Mouse (Mus musculus): Measurements from ENCODE around the gene Ctsa. TPM values are rescaled to one million over a fixed set of nuclear protein-coding genes. Genes with fewer than 3 reads are reported as not detected.
"Not testable (repeated sequence)": the region's sequence is repeated elsewhere in the genome, so short reads cannot be mapped to it uniquely, and the experiment has no call there.

The Ctsa gene
- total and polyA plus RNA-seq, 2 experiments: 112 to 279 TPM

- no peaks in the 10 kb centered on the region for H3K36me3 ChIP-seq (ENCODE audit: control insufficient read depth, insufficient read depth, low read length)
- 45% methylated on average over 9 of the region's 9 CpGs for WGBS
- H3K27me3 ChIP-seq (ENCODE audit: control insufficient read depth, insufficient read depth, low read length): no peaks in the 10 kb centered on the region
- peaks cover 11% of the 10 kb centered on the region for H3K4me1 ChIP-seq (ENCODE audit: control insufficient read depth, insufficient read depth, low read length)
- H3K9ac ChIP-seq (ENCODE audit: low read depth, low read length): no peak overlapping the region
- H3K27ac ChIP-seq (replicated peaks; ENCODE audit: insufficient read depth, low read depth, low read length): peak overlapping the region; percentile 59
- DNase-seq (ENCODE audit: extremely low read depth, low read depth, low spot score): peak; percentile 54
- TF ChIP-seq POLR2A (IDR thresholded peaks at IDR 0.05; ENCODE audit: extremely low read depth, insufficient read depth, low read length) (no peak), CTCF (IDR thresholded peaks at IDR 0.05; ENCODE audit: low read depth, low read length) (no peak)
- H3K4me3 ChIP-seq (ENCODE audit: insufficient read depth, low read depth, low read length): no peak overlapping the region
- H3K79me2 ChIP-seq (ENCODE audit: control insufficient read depth, insufficient read depth, low read length): no peaks in the 10 kb centered on the region
These were observed 29.6 kb downstream of the Ctsa start for GRCm38 (mm10) chr2:164862179-164862861.

- not testable (repeated sequence) for H3K36me3 ChIP-seq (ENCODE audit: control insufficient read depth, insufficient read depth, low read length); DNase-seq (ENCODE audit: extremely low read depth, low read depth, low spot score); H3K4me3 ChIP-seq (ENCODE audit: insufficient read depth, low read depth, low read length); H3K9ac ChIP-seq (ENCODE audit: low read depth, low read length); H3K79me2 ChIP-seq (ENCODE audit: control insufficient read depth, insufficient read depth, low read length); H3K27ac ChIP-seq (replicated peaks; ENCODE audit: insufficient read depth, low read depth, low read length); H3K27me3 ChIP-seq (ENCODE audit: control insufficient read depth, insufficient read depth, low read length)
- peaks cover 11% of the 10 kb centered on the region for H3K4me1 ChIP-seq (ENCODE audit: control insufficient read depth, insufficient read depth, low read length)
- 97% methylated on average over 9 of the region's 9 CpGs for WGBS
These were observed 30.7 kb downstream of the Ctsa start for GRCm38 (mm10) chr2:164863411-164863810.

DNA sequence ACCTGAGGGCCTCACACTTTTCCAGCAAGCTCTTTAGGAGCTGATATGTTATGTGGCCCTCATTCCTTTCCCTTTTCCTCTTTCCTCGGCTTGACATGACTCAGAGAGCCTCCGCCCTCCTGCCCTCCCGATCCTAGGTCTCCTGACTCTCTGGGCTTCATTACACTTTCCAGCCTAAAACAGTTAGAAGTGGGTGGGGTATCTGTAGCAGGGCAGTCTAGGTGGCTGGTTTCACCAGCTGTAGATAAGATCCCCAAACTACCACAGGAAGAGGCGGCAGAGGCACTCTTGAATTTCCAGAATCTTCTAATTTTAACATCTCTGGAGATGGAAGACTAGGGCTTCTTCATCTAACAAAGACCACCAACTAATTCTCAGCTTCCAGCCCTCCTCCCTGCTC lies 31.9 kb downstream of the Ctsa start:
- no peaks in the 10 kb centered on the region for H3K79me2 ChIP-seq (ENCODE audit: control insufficient read depth, insufficient read depth, low read length)
- no peaks in the 10 kb centered on the region for H3K27me3 ChIP-seq (ENCODE audit: control insufficient read depth, insufficient read depth, low read length)
- no peaks in the 10 kb centered on the region for H3K36me3 ChIP-seq (ENCODE audit: control insufficient read depth, insufficient read depth, low read length)
- TF ChIP-seq CTCF (IDR thresholded peaks at IDR 0.05; ENCODE audit: low read depth, low read length): no peak
- H3K9ac ChIP-seq (ENCODE audit: low read depth, low read length): no peak overlapping the region
- no peak overlapping the region for H3K4me3 ChIP-seq (ENCODE audit: insufficient read depth, low read depth, low read length)
- no peak overlapping the region for H3K27ac ChIP-seq (replicated peaks; ENCODE audit: insufficient read depth, low read depth, low read length)
- H3K4me1 ChIP-seq (ENCODE audit: control insufficient read depth, insufficient read depth, low read length): peaks cover 4% of the 10 kb centered on the region; the same call in 1 of the 2 replicates
- WGBS: 78% methylated on average over 4 of the region's 4 CpGs
- DNase-seq (ENCODE audit: extremely low read depth, low read depth, low spot score): no peak

- peak; percentile 61 for DNase-seq (ENCODE audit: extremely low read depth, low read depth, low spot score)
- Histone ChIP-seq H3K79me2 (ENCODE audit: control insufficient read depth, insufficient read depth, low read length) (no peaks in the 10 kb centered on the region), H3K4me3 (ENCODE audit: insufficient read depth, low read depth, low read length) (no peak overlapping the region), H3K9ac (ENCODE audit: low read depth, low read length) (peak overlapping the region; percentile 14; the same call in 1 of the 2 replicates), H3K4me1 (ENCODE audit: control insufficient read depth, insufficient read depth, low read length) (peaks cover 4% of the 10 kb centered on the region; the same call in 1 of the 2 replicates), H3K27ac (replicated peaks; ENCODE audit: insufficient read depth, low read depth, low read length) (peak overlapping the region; percentile 33), H3K36me3 (ENCODE audit: control insufficient read depth, insufficient read depth, low read length) (no peaks in the 10 kb centered on the region), H3K27me3 (ENCODE audit: control insufficient read depth, insufficient read depth, low read length) (no peaks in the 10 kb centered on the region)
- WGBS: 52% methylated on average over 16 of the region's 16 CpGs
- TF ChIP-seq CTCF (IDR thresholded peaks at IDR 0.05; ENCODE audit: low read depth, low read length): no peak
These were observed 34.3 kb downstream of the Ctsa start for GRCm38 (mm10) chr2:164866741-164867551.

- Histone ChIP-seq H3K9ac (ENCODE audit: low read depth, low read length) (no peak overlapping the region), H3K4me3 (ENCODE audit: insufficient read depth, low read depth, low read length) (no peak overlapping the region), H3K36me3 (ENCODE audit: control insufficient read depth, insufficient read depth, low read length) (no peaks in the 10 kb centered on the region), H3K27ac (replicated peaks; ENCODE audit: insufficient read depth, low read depth, low read length) (peak overlapping the region; percentile 33), H3K27me3 (ENCODE audit: control insufficient read depth, insufficient read depth, low read length) (no peaks in the 10 kb centered on the region), H3K79me2 (ENCODE audit: control insufficient read depth, insufficient read depth, low read length) (no peaks in the 10 kb centered on the region), H3K4me1 (ENCODE audit: control insufficient read depth, insufficient read depth, low read length) (peaks cover 4% of the 10 kb centered on the region; the same call in 1 of the 2 replicates)
- WGBS: 88% methylated on average over 7 of the region's 7 CpGs
- TF ChIP-seq CTCF (IDR thresholded peaks at IDR 0.05; ENCODE audit: low read depth, low read length): peak; percentile 75
- TF ChIP-seq POLR2A (IDR thresholded peaks at IDR 0.05; ENCODE audit: extremely low read depth, insufficient read depth, low read length): no peak
- DNase-seq (ENCODE audit: extremely low read depth, low read depth, low spot score): no peak
These were observed 34.9 kb downstream of the Ctsa start for GRCm38 (mm10) chr2:164867566-164867965.

DNA sequence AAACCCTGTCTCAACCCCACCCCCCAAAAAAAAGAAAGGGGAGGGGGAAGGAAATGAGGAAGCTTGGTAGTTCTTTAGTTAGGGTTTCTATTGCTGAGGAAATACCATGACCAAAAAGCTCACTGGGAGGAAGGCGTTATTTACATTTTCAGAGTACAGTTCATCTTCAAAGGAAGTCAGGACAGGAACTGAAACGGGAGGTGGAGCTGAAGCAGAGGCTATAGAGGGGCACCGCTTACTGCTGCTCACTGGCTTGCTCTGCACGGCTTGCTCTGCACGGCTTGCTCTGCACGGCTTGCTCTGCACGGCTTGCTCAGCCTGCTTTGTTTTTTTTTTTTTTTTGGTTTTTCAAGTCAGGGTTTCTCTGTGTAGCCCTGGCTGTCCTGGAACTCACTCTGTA lies 35.8 kb downstream of the Ctsa start:
- WGBS: 76% methylated on average over 7 of the region's 7 CpGs
- Histone ChIP-seq H3K4me1 (ENCODE audit: control insufficient read depth, insufficient read depth, low read length) (peaks cover 4% of the 10 kb centered on the region; the same call in 1 of the 2 replicates), H3K27ac (replicated peaks; ENCODE audit: insufficient read depth, low read depth, low read length) (no peak overlapping the region), H3K36me3 (ENCODE audit: control insufficient read depth, insufficient read depth, low read length) (no peaks in the 10 kb centered on the region), H3K79me2 (ENCODE audit: control insufficient read depth, insufficient read depth, low read length) (no peaks in the 10 kb centered on the region), H3K4me3 (ENCODE audit: insufficient read depth, low read depth, low read length) (no peak overlapping the region), H3K9ac (ENCODE audit: low read depth, low read length) (no peak overlapping the region), H3K27me3 (ENCODE audit: control insufficient read depth, insufficient read depth, low read length) (no peaks in the 10 kb centered on the region)
- TF ChIP-seq CTCF (IDR thresholded peaks at IDR 0.05; ENCODE audit: low read depth, low read length) (no peak), POLR2A (IDR thresholded peaks at IDR 0.05; ENCODE audit: extremely low read depth, insufficient read depth, low read length) (no peak)
- DNase-seq (ENCODE audit: extremely low read depth, low read depth, low spot score): peak; percentile 51

Data from liver, adult 2 months (tissue).